Mouse (Mus musculus): Measurements from ENCODE around the gene Ankrd27. TPM values are rescaled to one million over a fixed set of nuclear protein-coding genes. Genes with fewer than 3 reads are reported as not detected.

The Ankrd27 gene
- polyA plus RNA-seq, 2 experiments = 47.6 to 50.8 TPM

- Histone ChIP-seq H3K9ac (ENCODE audit: low read depth, low read length, severe bottlenecking) (no peak overlapping the region), H3K4me1 (ENCODE audit: control insufficient read depth, insufficient read depth, low read length) (no peaks in the 10 kb centered on the region), H3K9me3 (ENCODE audit: control insufficient read depth, low read length) (no peaks in the 10 kb centered on the region; the same call in 1 of the 2 replicates), H3K27me3 (ENCODE audit: control insufficient read depth, insufficient read depth, low read length) (no peaks in the 10 kb centered on the region), H3K27ac (replicated peaks; ENCODE audit: low read depth, low read length) (no peak overlapping the region), H3K4me3 (replicated peaks; ENCODE audit: low read length) (no peak overlapping the region), H3K36me3 (ENCODE audit: control insufficient read depth, insufficient read depth, low read length) (peaks cover 76% of the 10 kb centered on the region), H3K4me2 (replicated peaks; ENCODE audit: low read depth, low read length, severe bottlenecking) (no peak overlapping the region)
- WGBS = 70% methylated on average over 5 of the region's 5 CpGs
- ATAC-seq (ENCODE audit: low FRiP score, low read depth) = no peak
- DNase-seq (ENCODE audit: low spot score) = no peak
- TF ChIP-seq POLR2A (IDR thresholded peaks at IDR 0.05; ENCODE audit: borderline replicate concordance, extremely low read depth, insufficient read depth, insufficient read length) = no peak
Observed at GRCm38 (mm10) chr7:35628496-35628895, 42.5 kb downstream of the Ankrd27 start.

GRCm38 (mm10) chr7:35636229-35636628 lies 50.2 kb downstream of the Ankrd27 start:
- H3K9ac ChIP-seq (ENCODE audit: low read depth, low read length, severe bottlenecking) = no peak overlapping the region
- no peak overlapping the region for H3K4me2 ChIP-seq (replicated peaks; ENCODE audit: low read depth, low read length, severe bottlenecking)
- no peak overlapping the region for H3K4me3 ChIP-seq (replicated peaks; ENCODE audit: low read length)
- no peak overlapping the region for H3K27ac ChIP-seq (replicated peaks; ENCODE audit: low read depth, low read length)
- no peaks in the 10 kb centered on the region for H3K27me3 ChIP-seq (ENCODE audit: control insufficient read depth, insufficient read depth, low read length)
- peak; percentile 33 for DNase-seq (ENCODE audit: low spot score)
- peaks cover 73% of the 10 kb centered on the region for H3K36me3 ChIP-seq (ENCODE audit: control insufficient read depth, insufficient read depth, low read length)
- ATAC-seq (ENCODE audit: low FRiP score, low read depth) = no peak
- peaks cover 3% of the 10 kb centered on the region; the same call in 1 of the 2 replicates for H3K9me3 ChIP-seq (ENCODE audit: control insufficient read depth, low read length)
- no peak for TF ChIP-seq POLR2A (IDR thresholded peaks at IDR 0.05; ENCODE audit: borderline replicate concordance, extremely low read depth, insufficient read depth, insufficient read length)
- no peaks in the 10 kb centered on the region for H3K4me1 ChIP-seq (ENCODE audit: control insufficient read depth, insufficient read depth, low read length)
- 74% methylated on average over 6 of the region's 6 CpGs for WGBS

DNA sequence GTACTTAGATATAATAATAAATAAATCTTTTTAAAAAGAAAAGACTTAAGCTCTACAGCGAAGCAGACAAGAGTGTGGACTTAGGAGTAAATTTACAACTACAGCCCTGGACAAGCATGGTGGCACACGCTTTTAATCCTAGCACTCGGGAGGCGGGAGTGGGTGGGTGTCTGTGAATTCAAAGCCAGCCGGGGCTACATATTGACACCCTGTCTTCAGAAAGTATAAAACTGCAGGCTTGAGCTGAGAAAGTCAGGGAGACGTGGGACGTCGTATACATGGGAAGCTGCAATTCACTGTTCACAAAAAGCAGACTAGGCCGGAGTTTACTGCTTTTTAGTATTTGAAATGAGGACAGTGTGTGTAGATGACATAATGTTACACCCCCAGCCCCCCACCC lies 50.8 kb downstream of the Ankrd27 start:
- DNase-seq (ENCODE audit: low spot score) (no peak), ATAC-seq (ENCODE audit: low FRiP score, low read depth) (no peak)
- no peak for TF ChIP-seq POLR2A (IDR thresholded peaks at IDR 0.05; ENCODE audit: borderline replicate concordance, extremely low read depth, insufficient read depth, insufficient read length)
- Histone ChIP-seq H3K4me1 (ENCODE audit: control insufficient read depth, insufficient read depth, low read length) (no peaks in the 10 kb centered on the region), H3K36me3 (ENCODE audit: control insufficient read depth, insufficient read depth, low read length) (peaks cover 76% of the 10 kb centered on the region), H3K9me3 (ENCODE audit: control insufficient read depth, low read length) (0 out of 2 replicates have a peak, but pooled peaks cover 3% of the 10 kb centered on the region), H3K9ac (ENCODE audit: low read depth, low read length, severe bottlenecking) (no peak overlapping the region), H3K27ac (replicated peaks; ENCODE audit: low read depth, low read length) (no peak overlapping the region), H3K27me3 (ENCODE audit: control insufficient read depth, insufficient read depth, low read length) (no peaks in the 10 kb centered on the region), H3K4me2 (replicated peaks; ENCODE audit: low read depth, low read length, severe bottlenecking) (no peak overlapping the region), H3K4me3 (replicated peaks; ENCODE audit: low read length) (no peak overlapping the region)
- WGBS = 94% methylated on average over 9 of the region's 9 CpGs

GRCm38 (mm10) chr7:35640072-35640471 lies 54.0 kb downstream of the Ankrd27 start:
- ATAC-seq (ENCODE audit: low FRiP score, low read depth) (no peak), DNase-seq (ENCODE audit: low spot score) (no peak)
- H3K4me2 ChIP-seq (replicated peaks; ENCODE audit: low read depth, low read length, severe bottlenecking) = no peak overlapping the region
- 82% methylated on average over 6 of the region's 6 CpGs for WGBS
- no peaks in the 10 kb centered on the region for H3K9me3 ChIP-seq (ENCODE audit: control insufficient read depth, low read length)
- TF ChIP-seq POLR2A (IDR thresholded peaks at IDR 0.05; ENCODE audit: borderline replicate concordance, extremely low read depth, insufficient read depth, insufficient read length) = no peak
- H3K9ac ChIP-seq (ENCODE audit: low read depth, low read length, severe bottlenecking) = no peak overlapping the region
- no peaks in the 10 kb centered on the region for H3K27me3 ChIP-seq (ENCODE audit: control insufficient read depth, insufficient read depth, low read length)
- peaks cover 83% of the 10 kb centered on the region for H3K36me3 ChIP-seq (ENCODE audit: control insufficient read depth, insufficient read depth, low read length)
- H3K4me3 ChIP-seq (replicated peaks; ENCODE audit: low read length) = no peak overlapping the region
- H3K4me1 ChIP-seq (ENCODE audit: control insufficient read depth, insufficient read depth, low read length) = no peaks in the 10 kb centered on the region
- no peak overlapping the region for H3K27ac ChIP-seq (replicated peaks; ENCODE audit: low read depth, low read length)

DNA sequence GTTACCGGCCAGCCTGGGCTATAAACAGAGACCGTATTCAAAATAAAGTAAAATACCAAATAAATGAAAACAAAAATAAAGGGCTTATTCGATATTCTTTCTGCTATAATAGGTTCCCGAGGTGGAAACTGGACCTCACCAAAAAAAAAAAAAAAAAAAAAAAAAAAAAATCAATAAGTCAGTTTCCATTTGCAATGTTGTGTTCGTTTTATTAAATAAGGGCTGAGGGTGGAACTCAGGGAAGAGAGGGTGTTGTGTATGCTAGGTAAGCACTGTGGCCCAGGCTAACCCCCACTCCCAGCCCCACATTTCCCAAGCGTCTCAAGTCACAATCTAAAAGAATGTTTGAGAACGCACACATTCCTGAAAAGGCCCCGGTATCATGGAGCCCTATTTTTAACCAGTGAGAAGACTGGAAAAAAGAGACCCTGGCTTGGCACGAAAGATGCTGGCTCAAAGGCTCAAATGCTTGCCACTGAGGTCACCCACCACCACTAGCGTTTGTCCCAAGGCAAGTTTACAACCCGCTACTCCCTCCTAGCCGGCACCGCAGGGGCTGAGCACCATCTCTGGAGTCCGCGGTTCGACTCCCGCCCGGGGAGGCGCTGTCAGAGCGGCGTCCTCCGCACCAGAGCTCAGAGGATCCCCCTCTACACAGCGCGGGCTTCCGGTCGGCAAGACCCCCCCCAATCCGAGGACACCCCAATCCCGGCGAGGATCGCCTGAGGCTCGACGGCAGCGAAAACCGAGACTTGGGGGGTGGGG lies 60.5 kb downstream of the Ankrd27 start:
- peak; percentile 28 for DNase-seq (ENCODE audit: low spot score)
- Histone ChIP-seq H3K4me2 (replicated peaks; ENCODE audit: low read depth, low read length, severe bottlenecking) (peak overlapping the region; percentile 62), H3K27me3 (ENCODE audit: control insufficient read depth, insufficient read depth, low read length) (no peaks in the 10 kb centered on the region), H3K9me3 (ENCODE audit: control insufficient read depth, low read length) (no peaks in the 10 kb centered on the region), H3K36me3 (ENCODE audit: control insufficient read depth, insufficient read depth, low read length) (peaks cover 42% of the 10 kb centered on the region), H3K27ac (replicated peaks; ENCODE audit: low read depth, low read length) (peak overlapping the region; percentile 72), H3K9ac (ENCODE audit: low read depth, low read length, severe bottlenecking) (peak overlapping the region; percentile 95), H3K4me1 (ENCODE audit: control insufficient read depth, insufficient read depth, low read length) (no peaks in the 10 kb centered on the region; the same call in 1 of the 2 replicates), H3K4me3 (replicated peaks; ENCODE audit: low read length) (peak overlapping the region; percentile 93)
- no peak for TF ChIP-seq POLR2A (IDR thresholded peaks at IDR 0.05; ENCODE audit: borderline replicate concordance, extremely low read depth, insufficient read depth, insufficient read length)
- WGBS = 10% methylated on average over 26 of the region's 34 CpGs
- ATAC-seq (ENCODE audit: low FRiP score, low read depth) = peak; percentile 13; the same call in 1 of the 2 replicates

Data from limb, embryonic 14.5 days (tissue).